Mouse (Mus musculus) inflammation-experienced regulatory T-cells, adult 16 weeks (primary cell): ENCODE results near the gene Lce1i. TPM values are rescaled to one million over a fixed set of nuclear protein-coding genes. Genes with fewer than 3 reads are reported as not detected.

Experiments
- polyA plus RNA-seq: library from polyadenylated mRNA; unstranded; fragments of 100-300 nt; shearing (Covaris generic); gene quantifications from one replicate; pipeline ENCODE4 v1.2.1, GENCODE M21; 2017

Lce1i gene
- polyA plus RNA-seq = not detected

DNA sequence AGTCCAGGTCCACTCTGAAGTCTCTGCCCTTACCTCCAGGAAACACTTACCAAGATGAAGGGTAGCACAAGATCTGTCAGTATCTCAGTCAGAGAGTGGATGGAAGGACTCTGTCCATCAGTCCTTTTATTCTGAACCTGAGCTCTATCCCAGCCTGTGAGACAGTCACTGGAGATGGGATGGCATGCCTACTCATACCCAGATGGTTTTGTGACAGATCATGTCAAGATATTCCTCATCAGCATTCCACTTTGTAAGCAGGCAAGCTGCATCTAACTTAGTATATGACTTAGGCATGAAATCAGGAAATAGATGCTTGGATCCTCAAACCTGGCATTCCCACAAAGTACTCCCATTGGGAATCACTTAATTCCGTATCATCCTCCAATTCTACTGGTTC lies at the start of gene Lce1i:
TSS of gene Lce1i (minus strand) at position 101 of the 400 bp plus-strand sequence.

DNA sequence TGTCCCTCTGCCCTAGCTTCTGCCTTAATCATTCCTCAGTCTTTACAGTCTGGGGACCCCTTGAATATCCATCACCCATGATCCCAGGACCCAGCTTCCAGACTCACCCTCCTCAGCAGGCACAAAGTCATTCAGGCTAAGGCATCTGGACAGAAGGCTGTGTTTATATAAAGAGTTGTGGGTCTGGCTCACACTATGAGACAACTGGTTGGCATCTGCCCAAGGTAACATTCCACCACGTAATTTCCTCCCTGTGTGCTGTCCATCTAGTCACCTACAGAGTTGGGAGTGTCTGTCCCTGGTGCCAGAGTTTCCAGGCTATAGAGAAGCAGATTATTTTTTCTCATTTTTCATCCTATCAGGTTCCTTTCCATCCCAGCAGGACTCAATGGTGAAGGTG lies 48.4 kb upstream of the Lce1i start, which contains the start of gene Kprp:
TSS of gene Kprp (minus strand) at position 140 of the 400 bp plus-strand sequence.

DNA sequence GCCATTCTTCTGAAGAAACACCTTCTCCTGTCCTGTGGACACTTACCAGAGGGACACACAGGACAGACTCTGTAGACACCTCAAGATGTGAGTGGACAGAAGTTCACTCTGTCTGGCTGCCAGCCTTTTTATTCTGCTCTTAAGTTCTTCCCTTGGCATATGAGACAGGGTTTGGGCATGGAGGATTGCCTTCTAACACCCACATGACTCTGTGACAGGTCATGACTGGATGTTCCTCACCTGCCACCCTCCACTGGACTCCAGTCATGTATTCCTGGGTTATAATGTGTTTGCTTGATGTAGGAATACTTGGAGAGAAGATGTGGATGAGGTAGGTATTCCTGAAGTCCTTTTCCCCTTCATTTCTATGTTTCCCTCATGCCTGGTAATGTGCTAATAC lies 29.1 kb upstream of the Lce1i start, which contains the start of gene Lce1k:
TSS of gene Lce1k (minus strand) at position 101 of the 400 bp plus-strand sequence.

DNA sequence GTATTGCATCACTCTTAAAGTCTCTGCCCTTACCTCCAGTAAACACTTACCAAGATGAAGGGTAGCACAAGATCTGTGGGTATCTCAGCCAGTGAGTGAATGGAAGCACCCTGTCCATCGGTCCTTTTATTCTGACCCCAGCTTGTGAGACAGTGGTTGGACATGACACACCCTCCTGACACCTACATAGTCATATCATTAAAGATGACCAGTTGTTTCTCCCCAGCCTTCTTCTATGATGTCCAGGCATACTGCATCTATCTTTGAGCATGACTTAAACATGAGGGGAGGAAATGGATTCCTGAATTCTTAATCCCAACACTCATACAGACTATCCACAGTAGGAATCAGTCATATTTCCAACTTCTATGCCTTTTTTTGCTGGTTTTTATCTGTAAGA lies 11.7 kb upstream of the Lce1i start, which contains the start of gene Lce1j:
TSS of gene Lce1j (minus strand) at position 101 of the 400 bp plus-strand sequence.

DNA sequence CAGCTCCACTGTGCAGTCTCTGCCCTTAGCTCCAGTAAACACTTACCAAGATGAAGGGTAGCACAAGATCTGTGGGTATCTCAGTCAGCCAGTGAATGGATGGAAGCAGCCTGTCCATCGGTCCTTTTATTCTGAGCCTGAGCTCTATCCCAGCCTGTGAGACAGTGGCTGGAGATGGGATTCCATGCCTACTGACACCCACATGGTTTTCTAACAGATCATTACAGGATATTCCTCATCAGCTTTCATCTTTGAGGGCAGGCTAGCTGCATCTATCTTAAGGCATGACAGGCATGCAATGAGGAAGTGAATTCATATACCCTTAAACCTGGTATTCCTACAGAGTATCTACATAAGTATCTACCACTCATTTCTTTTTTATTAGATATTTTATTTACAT lies 13.7 kb downstream of the Lce1i start, which contains the start of gene Lce1h:
TSS of gene Lce1h (minus strand) at position 101 of the 400 bp plus-strand sequence.

DNA sequence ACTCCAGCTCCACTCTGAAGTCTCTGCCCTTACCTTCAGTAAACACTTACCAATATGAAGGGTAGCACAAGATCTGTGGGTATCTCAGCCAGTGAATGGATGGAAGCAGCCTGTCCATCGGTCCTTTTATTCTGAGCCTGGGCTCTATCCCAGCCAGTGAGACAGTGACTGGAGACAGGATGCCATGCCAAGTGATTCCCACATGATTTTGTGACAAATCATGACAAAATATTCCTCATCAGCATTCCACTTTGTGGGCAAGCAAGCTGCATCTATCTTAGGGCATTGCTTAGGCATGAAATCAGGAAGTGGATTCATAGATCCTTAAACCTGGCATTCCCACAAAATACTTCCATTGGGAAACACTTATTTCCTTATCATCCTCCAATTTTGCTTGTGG lies 26.5 kb downstream of the Lce1i start, which contains the start of gene Lce1g:
TSS of gene Lce1g (minus strand) at position 101 of the 400 bp plus-strand sequence.

DNA sequence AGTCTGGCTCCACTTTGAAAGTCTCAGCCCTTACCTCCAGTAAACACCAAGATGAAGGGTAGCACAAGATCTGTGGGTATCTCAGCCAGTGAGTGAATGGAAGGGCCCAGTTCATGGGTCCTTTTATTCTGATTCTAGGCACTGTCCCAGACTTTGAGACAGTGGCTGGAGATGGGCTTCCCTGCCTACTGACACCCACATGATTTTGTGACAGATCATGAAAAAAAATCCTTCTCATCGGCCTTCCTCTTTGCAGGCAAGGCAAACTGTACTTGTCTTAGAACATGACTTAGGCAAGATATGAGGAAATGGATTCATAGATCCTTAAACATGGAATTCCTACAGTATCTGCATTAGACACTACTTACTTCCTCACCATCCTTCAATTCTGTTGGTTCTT lies 39.7 kb downstream of the Lce1i start, which contains the start of gene Gm38119:
TSS of gene Gm38119 (minus strand) at position 101 of the 400 bp plus-strand sequence.

Other genes with a start within 250 kb of the Lce1i start
- gene 2310046K23Rik, start 244.4 kb downstream of the Lce1i start, polyA plus RNA-seq = not detected
- not detected for gene Ivl, start 205.2 kb downstream of the Lce1i start, polyA plus RNA-seq
- gene Smcp, start 189.9 kb downstream of the Lce1i start, polyA plus RNA-seq = not detected
- gene 2210017I01Rik, start 171.4 kb downstream of the Lce1i start, polyA plus RNA-seq = not detected
- gene Lce6a, start 157.2 kb downstream of the Lce1i start, polyA plus RNA-seq = not detected
- not detected for gene Lce1a1, start 130.6 kb downstream of the Lce1i start, polyA plus RNA-seq
- not detected for gene Lce1b, start 122.0 kb downstream of the Lce1i start, polyA plus RNA-seq
- gene Lce1a2, start 108.6 kb downstream of the Lce1i start, polyA plus RNA-seq = not detected
- gene Lce1c, start 99.7 kb downstream of the Lce1i start, polyA plus RNA-seq = not detected
- not detected for gene Lce1d, start 91.7 kb downstream of the Lce1i start, polyA plus RNA-seq
- gene Lce1e, start 69.8 kb downstream of the Lce1i start, polyA plus RNA-seq = not detected
- not detected for gene Lce1f, start 58.5 kb downstream of the Lce1i start, polyA plus RNA-seq
- not detected for gene Gm38119, start 39.8 kb downstream of the Lce1i start, polyA plus RNA-seq
- not detected for gene Lce1g, start 26.6 kb downstream of the Lce1i start, polyA plus RNA-seq
- gene Lce1h, start 13.8 kb downstream of the Lce1i start, polyA plus RNA-seq = not detected
- not detected for gene Lce1j, start 11.6 kb upstream of the Lce1i start, polyA plus RNA-seq
- not detected for gene Lce1k, start 29.0 kb upstream of the Lce1i start, polyA plus RNA-seq
- not detected for gene Kprp, start 48.3 kb upstream of the Lce1i start, polyA plus RNA-seq
- not detected for gene Lce1l, start 72.4 kb upstream of the Lce1i start, polyA plus RNA-seq
- gene 2310050C09Rik, start 91.3 kb upstream of the Lce1i start, polyA plus RNA-seq = not detected
- not detected for gene Lce3a, start 147.3 kb upstream of the Lce1i start, polyA plus RNA-seq
- gene Lce3b, start 154.1 kb upstream of the Lce1i start, polyA plus RNA-seq = not detected
- gene Lce3c, start 165.6 kb upstream of the Lce1i start, polyA plus RNA-seq = not detected
- not detected for gene Lce3d, start 178.5 kb upstream of the Lce1i start, polyA plus RNA-seq
- not detected for gene Lce3e, start 188.2 kb upstream of the Lce1i start, polyA plus RNA-seq
- gene Lce3f, start 213.3 kb upstream of the Lce1i start, polyA plus RNA-seq = not detected
- not detected for gene Crct1, start 236.8 kb upstream of the Lce1i start, polyA plus RNA-seq
- not detected for gene Lce1m, start 240.2 kb upstream of the Lce1i start, polyA plus RNA-seq